Mouse (Mus musculus) cerebellum, postnatal 25 days (tissue): Measurements from ENCODE around the gene Sf3a2.
"Not testable (repeated sequence)": the region's sequence is repeated elsewhere in the genome, so short reads cannot be mapped to it uniquely, and the experiment has no call there.

Experiments used
- DNase-seq, 2 experiments: peaks; one replicate each; pipeline ENCODE4 v3.0.0; 2021; ENCODE audit warnings: mixed read lengths in 2 of 2

The Sf3a2 gene

DNA sequence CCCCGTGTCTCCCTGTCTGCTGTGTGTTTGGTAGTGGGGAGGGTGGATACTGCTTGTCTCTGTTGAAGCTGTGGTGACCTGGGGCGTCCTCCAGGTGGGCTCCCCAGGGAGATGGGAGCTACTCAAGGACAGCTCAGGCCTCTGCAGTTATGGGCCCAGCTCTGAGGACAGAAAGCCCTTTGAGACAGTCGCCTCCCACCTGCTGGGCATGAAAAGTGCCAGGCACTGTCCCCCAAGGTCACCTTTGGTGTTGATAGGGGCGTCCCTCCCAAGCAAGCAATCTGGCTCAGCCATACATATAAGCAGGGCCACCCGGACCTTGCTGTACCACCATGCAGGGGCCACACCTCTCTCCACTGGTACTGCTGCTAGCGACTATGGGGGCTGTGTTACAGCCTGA is 6.9 kb downstream of the Sf3a2 start, which contains the start of gene Amh:
TSS of gene Amh (plus strand) at position 328 of the 400 bp plus-strand sequence.
- DNase-seq: peak; percentile 13 to 24

DNA sequence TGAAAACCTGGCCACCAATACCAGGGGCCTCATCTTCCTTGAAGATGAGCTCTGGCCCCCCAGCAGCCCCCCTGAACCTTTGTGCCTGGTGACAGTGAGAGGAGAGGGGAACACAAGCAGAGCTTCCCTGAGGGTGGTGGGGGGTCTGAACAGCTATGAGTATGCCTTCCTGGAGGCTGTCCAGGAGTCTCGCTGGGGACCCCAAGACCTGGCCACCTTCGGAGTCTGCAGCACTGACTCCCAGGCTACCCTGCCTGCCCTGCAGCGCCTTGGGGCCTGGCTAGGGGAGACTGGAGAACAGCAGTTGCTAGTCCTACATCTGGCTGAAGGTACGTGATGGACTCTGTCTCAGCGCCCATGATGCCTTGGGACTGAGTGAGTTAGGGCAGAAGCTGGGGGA is 7.3 kb downstream of the Sf3a2 start:
- peak; percentile 16 to 47 for DNase-seq

DNA sequence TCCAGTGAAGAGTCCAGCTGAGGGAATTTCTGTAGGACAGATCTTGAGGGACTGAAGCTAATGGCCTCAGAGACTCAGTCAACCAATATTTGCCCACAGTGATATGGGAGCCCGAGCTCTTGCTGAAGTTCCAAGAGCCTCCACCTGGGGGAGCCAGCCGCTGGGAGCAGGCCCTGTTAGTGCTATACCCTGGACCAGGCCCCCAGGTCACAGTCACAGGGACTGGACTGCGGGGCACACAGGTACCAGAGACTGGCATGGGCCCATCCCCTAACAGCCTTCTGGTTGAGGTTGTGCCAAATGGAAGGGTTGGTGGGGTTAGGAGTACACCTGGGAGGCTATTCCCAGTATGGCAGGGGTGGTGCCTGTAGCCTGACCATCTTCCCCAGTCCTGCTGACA is 7.9 kb downstream of the Sf3a2 start:
- DNase-seq: peak; percentile 92 to 95

DNA sequence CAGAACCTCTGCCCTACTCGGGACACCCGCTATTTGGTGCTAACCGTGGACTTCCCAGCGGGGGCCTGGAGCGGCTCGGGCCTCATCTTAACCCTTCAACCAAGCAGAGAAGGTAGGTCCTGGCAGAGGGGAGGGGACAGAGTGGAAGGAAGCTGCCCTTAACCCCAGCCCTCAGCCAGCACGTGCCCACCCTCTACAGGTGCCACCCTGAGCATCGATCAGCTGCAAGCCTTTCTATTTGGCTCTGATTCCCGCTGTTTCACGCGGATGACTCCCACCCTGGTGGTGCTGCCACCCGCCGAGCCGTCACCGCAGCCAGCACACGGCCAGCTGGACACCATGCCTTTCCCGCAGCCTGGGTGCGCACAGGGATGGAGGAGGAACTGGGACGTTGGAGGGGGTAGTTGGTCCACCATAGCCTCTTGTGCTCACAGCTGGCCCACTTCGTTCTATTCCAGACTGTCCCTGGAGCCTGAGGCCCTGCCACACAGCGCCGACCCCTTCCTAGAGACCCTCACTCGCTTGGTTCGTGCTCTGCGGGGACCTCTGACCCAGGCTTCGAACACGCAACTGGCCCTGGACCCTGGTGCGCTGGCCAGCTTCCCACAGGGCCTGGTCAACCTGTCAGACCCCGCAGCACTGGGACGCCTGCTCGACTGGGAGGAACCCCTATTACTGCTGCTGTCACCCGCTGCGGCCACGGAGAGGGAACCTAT is 8.5 kb downstream of the Sf3a2 start:
- DNase-seq: peak in 1 of 2 experiments; percentile 60

DNA sequence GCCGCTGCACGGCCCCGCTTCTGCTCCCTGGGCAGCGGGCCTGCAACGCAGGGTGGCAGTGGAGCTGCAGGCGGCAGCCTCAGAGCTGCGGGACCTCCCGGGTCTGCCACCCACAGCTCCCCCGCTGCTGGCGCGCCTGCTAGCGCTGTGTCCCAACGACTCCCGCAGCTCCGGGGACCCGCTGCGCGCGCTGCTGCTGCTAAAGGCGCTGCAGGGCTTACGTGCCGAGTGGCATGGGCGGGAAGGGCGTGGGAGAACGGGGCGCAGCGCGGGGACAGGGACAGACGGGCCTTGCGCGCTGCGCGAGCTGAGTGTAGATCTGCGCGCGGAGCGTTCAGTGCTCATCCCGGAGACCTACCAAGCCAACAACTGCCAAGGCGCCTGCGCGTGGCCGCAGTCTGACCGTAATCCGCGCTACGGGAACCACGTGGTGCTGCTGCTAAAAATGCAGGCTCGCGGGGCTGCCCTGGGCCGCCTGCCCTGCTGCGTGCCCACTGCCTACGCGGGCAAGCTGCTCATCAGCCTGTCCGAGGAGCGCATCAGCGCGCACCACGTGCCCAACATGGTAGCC is 9.1 kb downstream of the Sf3a2 start:
- peak; percentile 91 to 92 for DNase-seq

DNA sequence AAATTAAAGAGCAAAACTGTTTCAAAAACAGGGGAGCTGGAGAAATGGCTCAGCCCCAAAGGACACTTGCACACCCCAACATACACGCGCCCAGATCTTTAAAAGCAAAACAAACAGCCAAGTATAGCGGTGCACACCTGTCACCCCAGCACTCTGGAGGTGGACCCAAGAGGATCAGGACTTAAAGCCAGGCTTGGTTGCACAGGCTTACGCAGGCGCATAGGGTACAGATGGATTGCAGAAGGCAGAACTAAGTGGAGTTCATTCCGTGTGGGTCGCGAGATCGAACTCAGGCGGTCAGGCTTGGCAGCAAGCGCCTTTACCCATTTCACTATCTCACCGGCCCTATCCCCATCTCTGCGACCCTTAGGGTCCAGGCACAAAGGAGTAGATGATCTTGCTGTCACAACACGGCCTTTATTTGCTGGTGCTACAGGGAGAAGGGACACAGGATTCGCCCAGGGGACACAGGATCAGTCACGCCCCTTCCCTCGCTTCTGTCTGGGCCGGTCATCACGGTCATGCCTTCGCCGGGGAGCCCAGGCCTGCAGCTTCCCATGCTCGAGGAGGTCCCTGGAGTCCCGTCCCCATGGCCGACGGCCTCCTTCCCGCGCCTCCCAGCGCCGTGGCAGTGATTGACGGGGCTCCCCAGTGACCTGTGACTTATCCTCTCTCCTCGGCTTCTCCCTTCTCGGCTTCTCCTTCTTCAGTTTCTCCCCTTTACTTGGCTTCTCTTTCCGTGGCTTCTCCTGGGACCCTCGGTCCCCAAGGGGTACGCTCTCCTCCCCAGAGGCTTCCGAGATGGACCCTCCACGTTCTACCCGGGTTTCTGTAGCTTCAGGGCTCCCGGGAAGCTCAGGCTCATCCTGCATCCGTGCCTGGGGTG is 10.3 kb downstream of the Sf3a2 start:
- DNase-seq: peak; percentile 37 to 45

DNA sequence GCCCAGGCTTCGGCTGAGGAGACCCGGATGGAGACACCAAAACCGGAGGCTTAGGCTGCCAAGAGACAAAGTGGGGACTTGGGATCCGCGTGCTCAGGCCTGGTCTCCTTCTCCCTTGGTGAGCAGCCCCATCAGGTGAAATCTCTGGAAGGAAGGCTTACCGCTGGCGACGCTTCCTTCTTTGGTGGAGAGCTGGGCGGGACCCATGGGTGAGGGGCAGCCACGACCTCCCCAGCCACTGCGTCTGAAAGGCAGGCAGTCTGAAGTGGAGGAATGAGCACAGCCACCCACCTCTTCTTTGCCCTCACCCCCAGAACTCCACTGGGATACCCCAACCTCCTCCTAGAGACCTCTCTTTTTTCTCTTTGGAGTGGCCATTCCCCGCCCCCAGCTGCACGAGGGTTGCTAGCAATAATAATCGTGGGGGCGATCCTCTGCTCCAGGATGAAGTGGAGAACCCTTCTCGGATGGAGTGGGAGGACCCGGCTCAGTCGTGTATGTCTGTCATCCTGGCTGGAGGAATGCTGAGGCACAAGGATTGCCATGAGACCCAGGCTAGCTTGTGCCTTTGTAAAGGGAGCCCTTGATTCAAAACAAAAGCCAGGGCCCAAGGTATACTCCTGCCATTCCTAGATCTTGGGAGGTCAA is 11.1 kb downstream of the Sf3a2 start:
- peak; percentile 27 to 32 for DNase-seq

DNA sequence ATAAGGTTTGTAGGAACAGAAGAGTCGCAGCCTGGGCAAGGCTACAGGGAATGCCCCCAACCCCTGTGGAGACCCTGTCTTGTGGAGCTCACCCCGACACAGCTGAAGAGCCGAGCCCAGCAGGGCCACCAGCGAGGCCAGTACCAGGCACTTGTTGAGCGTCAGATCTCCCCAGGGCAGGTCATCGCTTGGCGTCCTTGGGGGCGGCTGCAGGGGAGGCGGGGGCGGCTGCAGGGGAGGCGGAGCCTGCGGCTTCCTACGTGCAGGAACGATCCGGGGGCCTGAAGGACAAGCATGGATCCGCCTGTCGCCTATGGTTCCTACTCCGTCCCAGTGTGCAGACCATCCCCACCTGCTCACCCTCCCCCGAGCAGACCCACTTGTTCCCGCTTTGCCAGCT is 12.1 kb downstream of the Sf3a2 start:
- DNase-seq: peak in 1 of 2 experiments; percentile 27

DNA sequence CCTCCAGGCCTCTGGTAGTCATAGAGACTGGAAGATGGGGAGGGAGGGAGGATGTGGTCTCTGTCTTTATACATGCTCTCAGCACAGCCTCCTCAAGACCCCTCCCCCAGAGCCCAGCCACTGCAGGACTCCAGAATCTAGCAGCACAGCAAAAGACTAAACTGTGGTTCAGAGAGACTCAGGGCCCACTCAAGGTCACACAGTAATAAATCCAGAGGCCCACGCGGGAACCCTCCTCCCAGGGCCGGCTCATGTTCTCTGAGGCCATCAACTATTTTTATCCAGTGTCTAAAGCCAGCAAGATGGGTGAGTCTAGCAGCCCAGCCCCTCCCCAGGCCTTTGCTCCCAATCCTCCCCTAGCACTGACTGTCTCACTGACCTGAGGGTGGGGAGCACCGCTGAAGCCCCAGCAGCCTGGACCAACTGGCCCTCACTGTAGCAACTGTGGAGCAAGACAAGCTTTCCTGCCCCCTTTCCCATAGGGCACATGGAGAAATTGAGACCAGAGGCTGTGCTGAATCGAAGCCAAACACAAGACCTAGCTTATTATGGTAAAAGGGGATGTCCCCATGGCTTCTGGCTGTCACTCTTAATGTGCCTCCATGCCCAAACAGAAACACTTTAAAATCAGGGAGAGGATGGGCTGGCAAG is 14.5 kb downstream of the Sf3a2 start:
- DNase-seq: no peak

DNA sequence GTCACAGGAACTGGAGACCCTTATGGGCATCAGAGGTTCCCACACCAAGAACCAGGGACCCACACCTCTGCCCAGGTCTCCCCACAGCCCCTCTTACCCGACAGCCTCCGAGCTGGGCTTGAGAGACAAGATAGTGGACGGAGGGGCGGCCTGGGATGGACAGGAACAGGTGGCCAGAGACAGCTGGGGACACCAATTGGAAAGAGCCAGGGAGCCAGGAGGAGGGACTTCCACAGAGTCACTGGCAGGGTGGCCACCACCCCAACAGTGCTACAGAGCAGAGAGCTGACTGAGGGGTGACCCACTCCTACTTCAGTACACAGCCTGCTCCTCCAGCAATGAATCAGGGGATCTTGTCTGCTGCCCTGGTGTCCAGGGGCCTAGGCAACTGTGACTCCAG is 15.4 kb downstream of the Sf3a2 start, which contains the start of gene Jsrp1:
TSS of gene Jsrp1 (minus strand) at position 133 of the 400 bp plus-strand sequence.
- no peak for DNase-seq

DNA sequence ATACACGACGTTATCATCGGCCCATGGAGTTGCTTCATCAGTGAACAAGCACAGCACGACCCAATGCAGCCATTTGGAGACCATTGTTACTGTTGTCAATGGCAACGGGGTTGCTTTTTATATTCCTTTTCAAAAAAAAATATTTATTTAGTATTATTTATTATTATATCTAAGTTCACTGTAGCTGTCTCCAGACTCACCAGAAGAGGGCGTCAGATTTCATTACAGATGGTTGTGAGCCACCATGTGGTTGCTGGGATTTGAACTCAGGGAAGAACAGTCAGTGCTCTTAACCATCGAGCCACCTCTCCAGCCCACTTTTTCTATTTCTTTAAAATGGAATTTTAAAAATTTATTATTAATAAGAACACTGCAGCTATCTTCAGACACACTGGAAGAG is 16.8 kb downstream of the Sf3a2 start:
- no peak for DNase-seq

DNA sequence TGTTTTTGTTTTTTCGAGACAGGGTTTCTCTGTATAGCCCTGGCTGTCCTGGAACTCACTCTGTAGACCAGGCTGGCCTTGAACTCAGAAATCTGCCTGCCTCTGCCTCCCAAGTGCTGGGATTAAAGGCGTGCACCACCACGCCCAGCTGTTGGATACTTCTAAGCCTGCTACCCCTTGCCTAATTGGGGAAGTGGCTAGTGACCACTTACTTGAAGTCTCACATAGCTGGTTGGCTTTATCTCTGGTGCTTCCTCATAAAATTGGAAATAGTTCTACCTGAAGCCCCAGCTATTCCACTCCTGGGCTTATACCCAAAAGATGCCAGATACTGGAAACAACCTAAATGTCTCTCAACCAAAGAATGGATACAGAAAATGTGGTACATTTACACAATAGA is 18.3 kb downstream of the Sf3a2 start:
- not testable (repeated sequence) for DNase-seq

DNA sequence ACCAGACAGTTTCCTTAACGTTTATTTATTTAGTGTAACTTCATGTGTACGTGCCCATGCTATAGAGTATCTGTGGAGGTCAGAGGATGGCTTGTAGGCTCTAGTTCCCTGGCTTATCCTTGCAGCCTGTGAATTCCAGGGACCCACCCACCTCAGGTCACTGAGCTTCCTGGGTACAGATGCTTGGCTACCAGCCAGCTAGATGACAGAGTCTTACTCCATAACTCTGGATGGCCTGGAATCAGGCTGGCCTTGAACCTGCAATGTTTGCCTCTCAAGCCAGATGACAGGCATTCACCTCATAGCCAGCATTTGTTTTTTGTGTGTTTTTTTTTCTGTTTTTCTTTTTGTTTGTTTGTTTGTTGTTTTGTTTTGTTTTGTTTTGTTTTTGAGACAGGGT is 19.2 kb downstream of the Sf3a2 start:
- no peak for DNase-seq

DNA sequence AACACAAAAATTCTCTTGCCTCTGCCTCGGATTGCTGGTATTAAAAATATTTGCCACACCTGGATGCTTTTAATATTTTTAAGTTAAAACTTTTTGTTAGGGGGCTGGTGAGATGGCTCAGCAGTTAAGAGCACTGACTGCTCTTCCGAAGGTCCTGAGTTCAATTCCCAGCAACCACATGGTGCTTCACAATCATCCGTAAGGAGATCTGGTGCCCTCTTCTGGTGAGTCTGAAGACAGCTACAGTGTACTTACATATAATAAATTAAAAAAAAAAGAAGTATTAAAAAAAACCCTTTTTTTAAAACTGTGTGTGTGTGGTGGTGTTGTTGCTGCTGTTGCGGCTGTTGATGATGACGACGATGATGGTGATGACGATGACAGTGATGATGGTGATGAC is 20.0 kb downstream of the Sf3a2 start:
- DNase-seq: not testable (repeated sequence)

DNA sequence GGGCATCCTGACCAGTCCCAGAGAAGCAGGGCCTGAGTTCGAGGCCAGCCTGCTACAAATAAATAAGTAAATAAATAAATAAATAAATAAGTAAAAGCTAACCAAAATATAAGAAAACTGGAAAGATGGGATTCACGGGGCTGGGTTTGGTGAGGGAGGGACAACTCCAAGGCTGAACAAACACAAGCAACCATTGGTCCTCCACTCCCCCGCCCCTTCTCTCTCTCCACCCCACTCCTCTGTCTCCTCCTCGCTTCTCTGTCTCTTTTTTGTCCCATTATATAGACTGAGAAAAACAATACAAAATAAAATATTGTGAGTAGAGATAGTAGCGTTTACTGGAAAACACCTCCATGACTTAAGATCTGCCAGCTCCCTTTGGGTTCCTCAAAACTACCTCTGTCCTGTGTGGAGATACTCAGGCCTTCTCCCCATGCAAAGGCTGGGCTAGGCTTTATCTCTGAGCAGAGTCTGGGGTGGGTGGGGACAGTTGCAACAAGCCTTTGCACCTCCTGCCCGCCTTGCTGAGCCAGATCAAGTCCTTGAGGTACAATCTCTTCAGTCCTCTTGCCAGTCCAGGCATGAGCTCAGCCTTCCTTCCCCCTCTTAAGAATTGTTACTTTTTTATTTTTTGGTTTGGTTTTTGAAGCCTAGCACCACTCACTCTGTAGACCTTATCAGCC is 20.7 kb downstream of the Sf3a2 start:
- DNase-seq: no peak

DNA sequence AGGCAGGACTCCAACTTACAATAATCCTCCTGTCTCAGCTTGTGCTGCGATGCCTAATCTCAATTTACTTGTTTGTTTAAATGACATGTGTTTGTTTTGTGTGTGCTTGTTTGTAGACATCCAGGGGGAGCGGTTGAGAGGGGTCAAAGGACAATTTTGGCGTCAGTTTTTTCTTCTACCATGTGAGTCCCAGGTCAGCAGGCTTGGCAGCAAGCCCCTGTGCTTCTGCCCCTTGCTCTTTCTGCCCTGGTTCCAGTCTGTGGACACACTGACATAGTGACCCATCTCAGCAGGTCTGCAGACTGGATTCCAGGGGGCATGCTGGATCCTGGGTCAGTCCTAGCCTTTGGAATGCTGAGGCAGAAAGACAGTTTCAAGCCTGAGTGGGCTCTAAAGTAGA is 21.4 kb downstream of the Sf3a2 start:
- no peak for DNase-seq

DNA sequence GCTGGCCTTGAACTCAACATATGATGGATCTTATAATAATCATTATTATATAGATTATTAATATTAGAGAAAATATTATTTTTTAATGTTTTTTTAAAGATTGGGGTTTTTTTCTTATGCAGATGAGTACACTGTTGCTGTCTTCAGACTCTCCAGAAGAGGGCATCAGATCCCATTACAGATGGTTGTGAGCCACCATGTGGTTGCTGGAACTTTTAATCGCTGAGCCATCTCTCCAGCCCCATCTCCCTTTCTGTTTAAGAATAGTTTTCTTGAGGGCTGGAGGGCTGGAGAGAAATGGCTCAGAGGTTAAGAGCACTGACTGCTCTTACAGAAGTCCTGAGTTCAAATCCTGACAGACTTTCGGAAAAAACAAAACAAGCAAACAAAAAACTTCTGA is 24.0 kb downstream of the Sf3a2 start:
- DNase-seq: peak; percentile 31 to 63

DNA sequence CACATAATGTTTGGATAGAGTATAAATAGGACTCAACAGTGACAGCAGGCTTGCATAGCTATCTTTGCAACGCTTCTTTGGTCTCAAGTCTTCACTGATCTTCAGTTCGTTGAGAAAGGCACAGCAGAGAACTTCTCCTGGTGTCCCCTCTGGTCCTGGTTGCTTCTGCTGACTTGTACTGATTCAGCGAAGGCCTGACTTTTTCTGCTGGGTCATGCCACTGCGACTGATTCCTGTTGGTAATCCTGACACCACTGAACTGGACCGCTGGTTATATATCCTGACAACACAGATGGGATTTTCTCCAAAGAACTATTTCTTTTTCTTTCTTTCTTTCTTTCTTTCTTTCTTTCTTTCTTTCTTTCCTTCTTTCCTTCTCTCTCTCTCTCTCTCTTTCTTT is 24.5 kb downstream of the Sf3a2 start:
- no peak for DNase-seq

DNA sequence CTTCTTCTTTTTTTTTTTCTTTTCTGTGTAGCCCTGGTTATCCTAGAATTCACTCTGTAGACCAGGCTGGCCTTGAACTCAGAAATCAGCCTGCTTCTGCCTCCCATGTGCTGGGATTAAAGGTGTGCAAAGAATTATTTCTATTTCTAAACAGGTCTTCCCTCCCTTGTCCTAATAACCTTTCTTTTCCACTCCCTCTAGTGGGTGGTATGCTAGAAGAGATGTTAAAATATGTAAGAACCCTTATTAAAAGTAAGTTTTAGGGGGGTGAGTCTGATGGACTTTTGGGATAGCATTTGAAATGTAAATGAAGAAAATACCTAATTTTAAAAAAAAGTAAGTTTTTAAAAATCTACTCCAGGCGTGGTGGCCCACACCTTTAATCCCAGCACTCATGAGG is 25.3 kb downstream of the Sf3a2 start:
- no peak for DNase-seq

DNA sequence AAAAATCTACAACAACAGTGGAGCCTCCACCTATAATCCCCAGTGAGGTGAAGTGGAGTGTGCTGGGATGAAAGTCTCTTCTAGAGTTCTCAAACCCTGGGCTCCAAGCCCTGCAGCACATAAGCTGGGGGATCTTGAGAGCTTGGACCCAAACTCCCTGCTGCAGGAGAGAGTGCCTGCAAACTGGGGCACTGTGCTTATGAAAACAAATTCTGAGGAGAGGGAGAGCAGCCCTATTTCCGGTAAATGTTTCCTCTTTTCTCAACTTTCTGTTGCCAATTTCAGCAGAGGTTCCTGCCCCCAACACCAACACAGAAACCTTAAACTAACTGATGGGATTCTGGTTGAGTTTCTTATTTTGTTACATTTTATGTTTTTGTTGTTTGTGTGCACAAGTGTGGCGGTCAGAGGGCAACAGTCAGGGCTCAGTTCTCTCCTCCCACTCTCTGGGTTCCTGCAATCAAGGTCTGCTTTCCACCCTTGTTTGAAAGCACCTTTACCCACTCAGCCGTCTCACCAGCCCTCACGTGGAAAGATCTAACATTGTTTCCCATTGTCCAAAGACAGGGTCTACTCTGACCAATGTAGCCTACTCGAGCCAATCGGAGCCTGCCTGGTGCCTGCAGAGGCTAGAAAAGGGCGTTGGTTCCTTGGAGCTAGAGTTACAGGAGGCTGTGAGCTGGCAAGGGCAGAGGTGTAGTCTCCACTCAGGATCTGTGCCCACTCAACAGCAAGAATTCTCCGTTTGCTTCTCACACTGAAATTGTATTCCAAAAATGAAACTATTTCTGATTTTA is 26.0 kb downstream of the Sf3a2 start:
- DNase-seq: no peak

DNA sequence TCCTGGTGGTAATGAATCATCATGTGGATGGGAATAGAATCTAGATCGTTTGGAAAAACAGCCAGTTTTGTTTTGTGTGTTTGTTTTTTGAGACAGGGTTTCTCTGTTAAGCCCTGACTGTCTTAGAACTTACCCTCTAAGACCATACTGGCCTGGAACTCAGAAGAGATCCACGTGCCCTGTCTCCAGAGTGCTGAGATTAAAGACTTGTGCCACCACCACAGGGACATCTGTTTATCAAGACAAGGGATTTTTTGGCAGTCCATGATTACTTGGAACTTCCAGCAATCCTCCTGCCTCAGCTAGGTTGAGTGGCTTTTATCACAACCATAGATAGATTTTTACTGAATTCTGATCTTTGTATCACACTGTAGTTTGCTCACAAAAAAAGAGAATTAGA is 26.8 kb downstream of the Sf3a2 start:
- DNase-seq: no peak
